Mouse (Mus musculus) hindbrain, embryonic 10.5 days (tissue): ENCODE results near the gene Prph. TPM values are rescaled to one million over a fixed set of nuclear protein-coding genes. Genes with fewer than 3 reads are reported as not detected.

Experiments used
- DNase-seq: peaks from one replicate; pipeline ENCODE4 v3.0.0-alpha.2; 2017; ENCODE audit warnings: low spot score
- H3K27ac ChIP-seq: fragments of 300-500 bp; sonication (generic); 2 replicates; pipeline ENCODE4 v1.5.1; 2016; ENCODE audit warnings: mild to moderate bottlenecking, moderate library complexity
- H3K27me3 ChIP-seq: fragments of 300-500 bp; sonication (generic); 2 replicates; pipeline ENCODE4 v1.6.1; 2016; ENCODE audit warnings: mild to moderate bottlenecking; ENCODE audit not compliant: poor library complexity, insufficient read depth, severe bottlenecking
- H3K36me3 ChIP-seq: fragments of 300-500 bp; sonication (generic); 2 replicates; pipeline ENCODE4 v1.6.1; 2016; ENCODE audit warnings: mild to moderate bottlenecking, moderate library complexity
- H3K4me1 ChIP-seq: fragments of 300-500 bp; sonication (generic); replicated peaks from 2 replicates; pipeline ENCODE4 v1.6.1; 2016; ENCODE audit warnings: mild to moderate bottlenecking
- H3K4me3 ChIP-seq: fragments of 300-500 bp; sonication (generic); 2 replicates; pipeline ENCODE4 v1.5.1; 2016; ENCODE audit warnings: mild to moderate bottlenecking, moderate library complexity
- H3K9me3 ChIP-seq: fragments of 300-500 bp; sonication (generic); 2 replicates; pipeline ENCODE4 v1.6.1; 2016; ENCODE audit warnings: mild to moderate bottlenecking, moderate library complexity
- WGBS: fragments of 180-500 bp; shearing (Covaris S2); methylation state at CpG from one replicate; pipeline ENCODE4 v1.1.7; 2016; 5-methylcytosine and 5-hydroxymethylcytosine counted together
- polyA plus RNA-seq: library from polyadenylated mRNA; unstranded; fragments of >200 nt; fragmentation: Nextera tagmentation; extraction: Ambion mirVana; gene quantifications from 2 replicates; pipeline ENCODE4 v1.2.1, GENCODE M21; 2016

Gene Prph
- polyA plus RNA-seq = 9.7 and 14.4 TPM in 2 replicates

GRCm38 (mm10) chr15:99055040-99055439, at the start of gene Prph:
Gene Prph (plus strand): TSS chr15:99055174.
- no peaks in the 10 kb centered on the region for H3K36me3 ChIP-seq
- H3K4me3 ChIP-seq = peak within 1 kb of the TSS; percentile 53
- 2% methylated on average over 30 of the region's 30 CpGs for WGBS
- H3K4me1 ChIP-seq = peaks cover 43% of the 10 kb centered on the region
- H3K27me3 ChIP-seq = peaks cover 99% of the 10 kb centered on the region
- DNase-seq = no peak
- peak within 1 kb of the TSS; percentile 35; the same call in 1 of the 2 replicates for H3K27ac ChIP-seq
- no peaks in the 10 kb centered on the region for H3K9me3 ChIP-seq

GRCm38 (mm10) chr15:99008801-99009241, 46.2 kb upstream of the Prph start:
- 75% methylated on average over 6 of the region's 6 CpGs for WGBS
- Histone ChIP-seq H3K27me3 (no peaks in the 10 kb centered on the region), H3K4me3 (no peak overlapping the region), H3K36me3 (no peaks in the 10 kb centered on the region), H3K4me1 (no peaks in the 10 kb centered on the region), H3K27ac (no peak overlapping the region), H3K9me3 (peaks cover 3% of the 10 kb centered on the region; the same call in 1 of the 2 replicates)
- DNase-seq = no peak

- Histone ChIP-seq H3K27me3 (no peaks in the 10 kb centered on the region), H3K9me3 (no peaks in the 10 kb centered on the region), H3K27ac (no peak overlapping the region), H3K36me3 (no peaks in the 10 kb centered on the region), H3K4me1 (no peaks in the 10 kb centered on the region), H3K4me3 (no peak overlapping the region)
- DNase-seq = no peak
- 90% methylated on average over 2 of the region's 2 CpGs for WGBS
Measured at GRCm38 (mm10) chr15:99010896-99011295, 44.1 kb upstream of the Prph start.

GRCm38 (mm10) chr15:99011946-99012345, 43.0 kb upstream of the Prph start:
- no peaks in the 10 kb centered on the region for H3K27me3 ChIP-seq
- H3K4me1 ChIP-seq = no peaks in the 10 kb centered on the region
- H3K36me3 ChIP-seq = no peaks in the 10 kb centered on the region
- DNase-seq = no peak
- WGBS = 79% methylated on average over 3 of the region's 3 CpGs
- no peaks in the 10 kb centered on the region for H3K9me3 ChIP-seq
- H3K4me3 ChIP-seq = no peak overlapping the region
- H3K27ac ChIP-seq = no peak overlapping the region

- H3K27ac ChIP-seq = no peak overlapping the region
- peaks cover 9% of the 10 kb centered on the region for H3K4me1 ChIP-seq
- no peaks in the 10 kb centered on the region for H3K36me3 ChIP-seq
- 78% methylated on average over 9 of the region's 9 CpGs for WGBS
- no peak overlapping the region for H3K4me3 ChIP-seq
- H3K9me3 ChIP-seq = no peaks in the 10 kb centered on the region
- DNase-seq = no peak
- H3K27me3 ChIP-seq = peaks cover 10% of the 10 kb centered on the region; the same call in 1 of the 2 replicates
Measured at GRCm38 (mm10) chr15:99014496-99015030, 40.4 kb upstream of the Prph start.

GRCm38 (mm10) chr15:99017355-99017761, 37.6 kb upstream of the Prph start:
- no peak overlapping the region for H3K27ac ChIP-seq
- peaks cover 9% of the 10 kb centered on the region for H3K4me1 ChIP-seq
- 85% methylated on average over 8 of the region's 8 CpGs for WGBS
- H3K9me3 ChIP-seq = peaks cover 5% of the 10 kb centered on the region
- H3K36me3 ChIP-seq = no peaks in the 10 kb centered on the region
- no peak overlapping the region for H3K4me3 ChIP-seq
- peaks cover 10% of the 10 kb centered on the region; the same call in 1 of the 2 replicates for H3K27me3 ChIP-seq
- DNase-seq = no peak

GRCm38 (mm10) chr15:99017986-99018385, 37.0 kb upstream of the Prph start:
- peaks cover 5% of the 10 kb centered on the region for H3K9me3 ChIP-seq
- H3K27ac ChIP-seq = no peak overlapping the region
- DNase-seq = no peak
- H3K36me3 ChIP-seq = no peaks in the 10 kb centered on the region
- H3K4me3 ChIP-seq = no peak overlapping the region
- WGBS = 70% methylated on average over 9 of the region's 9 CpGs
- H3K4me1 ChIP-seq = peaks cover 9% of the 10 kb centered on the region
- peaks cover 10% of the 10 kb centered on the region; the same call in 1 of the 2 replicates for H3K27me3 ChIP-seq

- Histone ChIP-seq H3K27ac (no peak overlapping the region), H3K27me3 (peaks cover 10% of the 10 kb centered on the region; the same call in 1 of the 2 replicates), H3K4me3 (no peak overlapping the region), H3K36me3 (no peaks in the 10 kb centered on the region), H3K4me1 (peaks cover 9% of the 10 kb centered on the region), H3K9me3 (peaks cover 5% of the 10 kb centered on the region)
- WGBS = 81% methylated on average over 4 of the region's 4 CpGs
- no peak for DNase-seq
Measured at GRCm38 (mm10) chr15:99018630-99019029, 36.3 kb upstream of the Prph start.

DNA sequence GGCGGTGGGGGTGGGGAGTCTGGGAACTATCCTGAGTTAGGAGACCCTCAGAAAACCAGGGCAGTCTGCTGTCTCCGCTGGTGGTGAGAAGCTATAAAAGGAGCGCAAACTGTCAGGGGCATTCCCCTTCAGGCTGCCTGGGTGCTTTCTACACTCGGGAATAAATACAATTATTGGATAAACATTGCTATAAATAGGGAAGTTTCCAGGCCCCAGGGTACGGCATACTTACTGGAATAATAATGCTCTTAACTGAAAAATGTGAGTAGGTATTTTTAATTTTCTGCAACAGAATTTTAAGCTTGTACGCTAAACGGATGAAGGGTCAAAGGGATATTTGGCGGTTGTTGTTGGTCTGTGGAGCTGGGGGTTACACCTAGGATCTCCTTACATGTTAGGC, 35.5 kb upstream of the Prph start:
- no peak overlapping the region for H3K4me3 ChIP-seq
- H3K4me1 ChIP-seq = peaks cover 9% of the 10 kb centered on the region
- peaks cover 14% of the 10 kb centered on the region; the same call in 1 of the 2 replicates for H3K27me3 ChIP-seq
- peaks cover 5% of the 10 kb centered on the region for H3K9me3 ChIP-seq
- H3K27ac ChIP-seq = no peak overlapping the region
- 61% methylated on average over 8 of the region's 8 CpGs for WGBS
- H3K36me3 ChIP-seq = no peaks in the 10 kb centered on the region
- no peak for DNase-seq

DNA sequence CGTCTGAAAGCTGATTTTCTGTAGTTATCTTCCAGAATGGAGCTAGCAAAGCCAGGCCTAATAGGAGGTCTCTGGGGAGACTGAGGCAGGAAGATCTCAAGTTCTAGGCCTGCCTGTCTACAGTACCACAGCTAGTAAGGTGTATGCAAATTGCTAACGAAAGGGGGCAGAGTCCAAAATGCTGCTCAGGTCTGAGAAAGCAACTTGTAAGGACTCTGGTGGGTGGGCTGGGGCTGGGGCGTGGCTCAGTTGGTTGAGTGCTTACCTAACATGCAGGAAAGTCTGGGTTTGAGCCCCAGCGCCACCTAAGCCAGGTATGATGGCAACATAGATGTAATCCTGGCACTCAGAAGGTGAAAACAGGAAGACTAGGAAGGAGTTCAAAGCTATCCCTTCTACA, 34.8 kb upstream of the Prph start:
- Histone ChIP-seq H3K4me1 (peaks cover 9% of the 10 kb centered on the region), H3K27me3 (peaks cover 14% of the 10 kb centered on the region; the same call in 1 of the 2 replicates), H3K27ac (no peak overlapping the region), H3K4me3 (no peak overlapping the region), H3K9me3 (peaks cover 5% of the 10 kb centered on the region), H3K36me3 (no peaks in the 10 kb centered on the region)
- WGBS = 90% methylated on average over 4 of the region's 4 CpGs
- no peak for DNase-seq

- no peak for DNase-seq
- 94% methylated on average over 7 of the region's 7 CpGs for WGBS
- no peak overlapping the region for H3K27ac ChIP-seq
- no peaks in the 10 kb centered on the region for H3K36me3 ChIP-seq
- H3K4me1 ChIP-seq = peaks cover 9% of the 10 kb centered on the region
- peaks cover 14% of the 10 kb centered on the region; the same call in 1 of the 2 replicates for H3K27me3 ChIP-seq
- no peak overlapping the region for H3K4me3 ChIP-seq
- peaks cover 5% of the 10 kb centered on the region for H3K9me3 ChIP-seq
Measured at GRCm38 (mm10) chr15:99021255-99021654, 33.7 kb upstream of the Prph start.

- Histone ChIP-seq H3K27ac (no peak overlapping the region), H3K27me3 (peaks cover 13% of the 10 kb centered on the region), H3K4me1 (peaks cover 12% of the 10 kb centered on the region), H3K4me3 (no peak overlapping the region), H3K36me3 (no peaks in the 10 kb centered on the region), H3K9me3 (peaks cover 5% of the 10 kb centered on the region)
- DNase-seq = peak; percentile 80
- 28% methylated on average over 7 of the region's 8 CpGs for WGBS
Measured at GRCm38 (mm10) chr15:99024668-99025314, 30.2 kb upstream of the Prph start.

DNA sequence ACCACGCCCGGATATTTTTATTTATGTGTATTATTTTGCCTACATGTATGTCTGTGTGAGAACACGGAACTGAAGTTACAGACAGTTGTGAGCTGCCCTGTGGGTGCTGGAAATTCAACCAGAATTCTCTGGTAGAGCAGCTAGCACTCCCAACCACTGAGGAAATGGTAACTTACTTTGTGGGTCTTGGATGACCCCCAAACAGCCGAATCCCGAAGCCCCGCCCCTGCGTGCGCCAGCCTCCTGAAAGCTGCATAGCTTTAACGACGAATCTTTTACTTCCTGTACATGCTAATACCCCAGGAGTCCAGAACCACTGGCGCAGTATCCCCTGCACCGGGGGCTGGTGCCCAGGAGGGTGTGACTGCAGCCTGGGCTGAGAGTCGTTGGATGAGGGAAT, 29.6 kb upstream of the Prph start:
- H3K4me1 ChIP-seq = peaks cover 18% of the 10 kb centered on the region
- peaks cover 14% of the 10 kb centered on the region for H3K27me3 ChIP-seq
- 80% methylated on average over 13 of the region's 13 CpGs for WGBS
- no peaks in the 10 kb centered on the region for H3K36me3 ChIP-seq
- H3K4me3 ChIP-seq = no peak overlapping the region
- no peak for DNase-seq
- no peak overlapping the region for H3K27ac ChIP-seq
- H3K9me3 ChIP-seq = peaks cover 5% of the 10 kb centered on the region
